Mouse (Mus musculus): Measurements from ENCODE around the gene Fgfr2.

DNA sequence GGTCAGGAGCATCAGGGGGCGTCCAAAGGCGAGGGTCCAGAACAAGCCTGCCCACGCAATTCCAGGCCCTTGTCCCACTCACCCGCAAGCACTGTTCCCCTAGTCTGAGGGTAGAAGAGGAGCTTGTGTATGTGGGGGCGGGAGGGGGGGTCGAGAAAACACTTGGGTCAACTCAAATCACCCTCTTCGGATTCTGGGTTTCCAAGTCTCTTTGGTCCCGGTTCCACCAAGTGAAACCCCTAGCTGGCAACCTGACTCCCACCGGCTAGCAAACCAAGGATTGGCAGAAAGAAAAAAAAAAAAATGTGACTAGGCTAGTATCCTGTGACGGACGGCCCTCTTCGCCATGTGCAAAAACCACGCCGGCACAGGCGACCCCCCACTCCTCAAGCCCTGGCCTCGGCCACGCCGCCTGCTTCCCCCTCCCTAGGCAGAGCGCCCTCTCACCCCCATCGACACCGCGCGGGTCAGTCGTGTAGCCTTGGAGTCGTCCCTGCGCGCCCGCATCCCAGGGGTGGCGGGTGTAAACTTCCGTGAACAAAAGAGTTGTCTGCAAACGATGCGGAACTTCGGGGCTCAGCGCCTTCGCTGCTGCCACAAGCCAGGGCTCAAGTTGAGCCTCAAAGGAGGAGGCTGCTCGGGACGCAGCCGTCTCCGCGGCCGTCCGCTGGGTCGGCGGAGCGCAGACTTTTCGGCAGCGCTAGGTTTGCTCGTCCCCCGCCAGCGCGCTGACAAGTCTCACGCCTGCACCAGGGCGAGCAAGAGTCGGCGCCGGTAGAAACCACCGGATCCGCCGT, 310.3 kb downstream of the Fgfr2 start:
- TF ChIP-seq POLR2A (IDR thresholded peaks at IDR 0.05; ENCODE audit: control insufficient read depth, low read depth, low read length), result no peak
- TF ChIP-seq CTCF (IDR thresholded peaks at IDR 0.05; ENCODE audit: control insufficient read depth, insufficient read depth, insufficient replicate concordance, low read depth, low read length), result no peak
